Mouse (Mus musculus): Measurements from ENCODE around the gene Mthfs.
"Not testable (repeated sequence)": the region's sequence is repeated elsewhere in the genome, so short reads cannot be mapped to it uniquely, and the experiment has no call there.

Mthfs gene

GRCm38 (mm10) chr9:89240516-89241019 lies 30.1 kb downstream of the Mthfs start:
- not testable (repeated sequence) for DNase-seq (ENCODE audit: low read depth in 1 of 2, low spot score in 2 of 2)

- no peak for DNase-seq (ENCODE audit: low read depth in 1 of 2, low spot score in 2 of 2)
Measured at GRCm38 (mm10) chr9:89253400-89253799, 42.9 kb downstream of the Mthfs start.

- DNase-seq (ENCODE audit: low read depth in 1 of 2, low spot score in 2 of 2): no peak
Measured at GRCm38 (mm10) chr9:89256556-89257335, 46.3 kb downstream of the Mthfs start.

- DNase-seq (ENCODE audit: low read depth in 1 of 2, low spot score in 2 of 2): no peak
Measured at GRCm38 (mm10) chr9:89263968-89264367, 53.5 kb downstream of the Mthfs start.

- no peak for DNase-seq (ENCODE audit: low read depth in 1 of 2, low spot score in 2 of 2)
Measured at GRCm38 (mm10) chr9:89264571-89264970, 54.1 kb downstream of the Mthfs start.

GRCm38 (mm10) chr9:89267093-89267492 lies 56.6 kb downstream of the Mthfs start:
- DNase-seq (ENCODE audit: low read depth in 1 of 2, low spot score in 2 of 2): no peak

- DNase-seq (ENCODE audit: low read depth in 1 of 2, low spot score in 2 of 2): no peak
Measured at GRCm38 (mm10) chr9:89267572-89267971, 57.1 kb downstream of the Mthfs start.

- no peak for DNase-seq (ENCODE audit: low read depth in 1 of 2, low spot score in 2 of 2)
Measured at GRCm38 (mm10) chr9:89270376-89270775, 59.9 kb downstream of the Mthfs start.

- no peak for DNase-seq (ENCODE audit: low read depth in 1 of 2, low spot score in 2 of 2)
Measured at GRCm38 (mm10) chr9:89273766-89274165, 63.3 kb downstream of the Mthfs start.

GRCm38 (mm10) chr9:89278207-89278606 lies 67.7 kb downstream of the Mthfs start:
- DNase-seq (ENCODE audit: low read depth in 1 of 2, low spot score in 2 of 2): no peak

- DNase-seq (ENCODE audit: low read depth in 1 of 2, low spot score in 2 of 2): no peak
Measured at GRCm38 (mm10) chr9:89282374-89283068, 72.0 kb downstream of the Mthfs start.

- DNase-seq (ENCODE audit: low read depth in 1 of 2, low spot score in 2 of 2): no peak
Measured at GRCm38 (mm10) chr9:89288037-89288436, 77.6 kb downstream of the Mthfs start.

- DNase-seq (ENCODE audit: low read depth in 1 of 2, low spot score in 2 of 2): no peak
Measured at GRCm38 (mm10) chr9:89293364-89293763, 82.9 kb downstream of the Mthfs start.

- DNase-seq (ENCODE audit: low read depth in 1 of 2, low spot score in 2 of 2): no peak
Measured at GRCm38 (mm10) chr9:89294121-89294520, 83.6 kb downstream of the Mthfs start.

- no peak for DNase-seq (ENCODE audit: low read depth in 1 of 2, low spot score in 2 of 2)
Measured at GRCm38 (mm10) chr9:89305637-89306036, 95.2 kb downstream of the Mthfs start.

GRCm38 (mm10) chr9:89308357-89309194 lies 98.1 kb downstream of the Mthfs start:
- DNase-seq (ENCODE audit: low read depth in 1 of 2, low spot score in 2 of 2): no peak

GRCm38 (mm10) chr9:89309195-89309535 lies 98.7 kb downstream of the Mthfs start:
- DNase-seq (ENCODE audit: low read depth in 1 of 2, low spot score in 2 of 2): no peak

- no peak for DNase-seq (ENCODE audit: low read depth in 1 of 2, low spot score in 2 of 2)
Measured at GRCm38 (mm10) chr9:89311649-89312048, 101.2 kb downstream of the Mthfs start.

- DNase-seq (ENCODE audit: low read depth in 1 of 2, low spot score in 2 of 2): no peak
Measured at GRCm38 (mm10) chr9:89373731-89374130, 163.3 kb downstream of the Mthfs start.

- DNase-seq (ENCODE audit: low read depth in 1 of 2, low spot score in 2 of 2): no peak
Measured at GRCm38 (mm10) chr9:89374650-89375049, 164.2 kb downstream of the Mthfs start.

GRCm38 (mm10) chr9:89403031-89403430 lies 192.6 kb downstream of the Mthfs start:
- no peak for DNase-seq (ENCODE audit: low read depth in 1 of 2, low spot score in 2 of 2)
